Mouse (Mus musculus): ENCODE measurements at regions not wholly inside any gene's neighbourhood (a gene's known extent, or its start where the extent isn't known, plus 50 kb on each side); places are given as distances from the start of the nearest gene placed in this dataset.
A peak's percentile ranks its signal among the peaks of the same experiment; 100 is the strongest.
"Not testable (repeated sequence)": the region's sequence is repeated elsewhere in the genome, so short reads cannot be mapped to it uniquely, and the experiment has no call there.

DNA sequence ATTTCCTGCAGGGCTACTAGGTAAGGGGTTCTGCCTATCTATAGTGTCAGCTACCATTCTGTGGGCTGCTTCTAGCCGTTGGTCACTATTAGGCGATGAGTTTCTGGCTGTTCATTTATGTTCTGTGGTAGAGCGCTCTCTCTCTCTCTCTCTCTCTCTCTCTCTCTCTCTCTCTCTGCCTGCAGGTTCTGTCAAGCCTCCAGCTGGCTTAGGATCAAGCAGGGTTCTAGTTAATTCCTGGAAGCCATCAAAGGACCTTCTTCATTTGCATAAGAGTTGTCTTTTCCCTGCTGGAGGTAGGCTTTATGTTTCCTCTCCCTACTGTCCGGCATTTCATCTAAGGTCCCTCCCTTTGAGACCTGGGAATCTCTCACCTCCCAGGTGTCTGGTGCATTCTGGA lies 98.6 kb upstream of the Ttc29 start:
- 24% methylated on average over 4 of the region's 4 CpGs for WGBS
- Histone ChIP-seq H3K36me3 (no peaks in the 10 kb centered on the region), H3K27me3 (peaks cover 3% of the 10 kb centered on the region; the same call in 1 of the 2 replicates), H3K4me2 (no peak overlapping the region), H3K4me3 (replicated peaks) (no peak overlapping the region), H3K27ac (no peak overlapping the region), H3K4me1 (replicated peaks) (no peaks in the 10 kb centered on the region), H3K9ac (replicated peaks) (no peak overlapping the region), H3K9me3 (no peaks in the 10 kb centered on the region)
- ATAC-seq (ENCODE audit: insufficient number of reproducible peaks, insufficient read depth, low FRiP score, low TSS enrichment, low read depth): no peak

DNA sequence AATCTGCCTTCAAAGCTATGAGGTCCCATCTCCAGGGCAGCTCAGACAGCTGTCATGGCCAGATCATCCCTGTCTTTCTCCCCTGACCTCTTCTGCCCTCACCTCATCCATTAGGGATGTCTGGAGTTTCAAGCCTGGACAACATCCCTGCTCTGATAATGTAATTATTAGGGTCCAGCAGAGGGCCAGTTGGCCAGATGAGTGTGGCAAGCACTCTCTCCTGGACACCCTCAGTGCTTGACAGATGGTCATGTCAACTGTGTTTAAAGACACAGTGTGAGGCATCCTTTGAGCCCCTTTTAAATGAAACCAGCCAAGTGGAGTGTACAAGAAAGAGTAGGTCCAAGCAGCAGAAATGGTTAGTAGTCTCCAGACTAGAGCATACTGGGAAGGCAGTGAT lies 95.9 kb upstream of the Ttc29 start:
- Histone ChIP-seq H3K4me2 (no peak overlapping the region), H3K27ac (no peak overlapping the region), H3K36me3 (no peaks in the 10 kb centered on the region), H3K9ac (replicated peaks) (no peak overlapping the region), H3K27me3 (peaks cover 8% of the 10 kb centered on the region; the same call in 1 of the 2 replicates), H3K4me1 (replicated peaks) (no peaks in the 10 kb centered on the region), H3K9me3 (no peaks in the 10 kb centered on the region), H3K4me3 (replicated peaks) (no peak overlapping the region)
- no peak for ATAC-seq (ENCODE audit: insufficient number of reproducible peaks, insufficient read depth, low FRiP score, low TSS enrichment, low read depth)

DNA sequence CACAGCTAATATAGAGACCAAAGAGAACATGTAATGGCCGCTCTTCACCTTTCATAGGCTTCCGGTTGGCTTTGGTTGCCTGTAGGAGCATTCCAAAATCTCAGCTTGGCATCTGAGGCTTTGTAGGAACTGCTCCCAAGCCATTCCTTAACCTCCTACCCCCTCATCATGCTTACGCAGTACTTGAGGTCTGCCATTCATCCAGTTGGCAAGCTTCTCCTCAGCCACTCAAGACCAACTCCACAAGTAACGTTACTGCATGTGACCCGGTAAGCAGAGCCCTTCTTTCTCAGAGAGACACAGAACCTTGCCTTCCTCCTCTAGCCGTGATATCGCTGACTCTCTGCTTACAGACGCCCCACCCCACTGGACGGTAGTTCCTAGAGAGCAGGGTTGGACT lies 94.6 kb upstream of the Ttc29 start:
- Histone ChIP-seq H3K4me3 (replicated peaks) (no peak overlapping the region), H3K4me1 (replicated peaks) (no peaks in the 10 kb centered on the region), H3K4me2 (no peak overlapping the region), H3K9me3 (no peaks in the 10 kb centered on the region), H3K27me3 (peaks cover 8% of the 10 kb centered on the region; the same call in 1 of the 2 replicates), H3K9ac (replicated peaks) (no peak overlapping the region), H3K36me3 (no peaks in the 10 kb centered on the region), H3K27ac (no peak overlapping the region)
- WGBS: 94% methylated on average over 9 of the region's 9 CpGs
- ATAC-seq (ENCODE audit: insufficient number of reproducible peaks, insufficient read depth, low FRiP score, low TSS enrichment, low read depth): no peak

DNA sequence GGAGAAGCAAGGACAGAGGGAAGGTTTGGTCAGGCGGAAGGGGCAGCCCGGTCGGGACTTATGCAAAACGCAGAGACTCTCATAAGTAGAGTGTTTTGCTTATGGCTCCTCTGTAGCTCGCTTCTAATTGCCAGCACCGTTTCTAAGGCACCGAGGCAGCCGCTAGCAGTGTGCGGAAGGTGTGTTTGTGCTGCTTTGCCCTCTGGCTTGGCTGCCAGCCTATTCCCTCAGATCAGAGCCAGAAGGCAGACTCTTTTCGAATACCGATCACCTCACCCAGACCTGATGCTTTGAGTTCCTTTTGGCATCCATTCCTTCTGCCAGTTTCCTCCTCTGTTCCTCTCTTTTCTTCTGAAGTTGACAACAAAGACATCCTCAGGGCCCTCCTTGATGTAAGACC lies 93.4 kb upstream of the Ttc29 start:
- 62% methylated on average over 11 of the region's 11 CpGs for whole genome bisulfite sequencing
- no peak overlapping the region for H3K4me2 ChIP-seq
- no peaks in the 10 kb centered on the region for H3K9me3 ChIP-seq
- H3K27me3 ChIP-seq: peaks cover 5% of the 10 kb centered on the region; the same call in 1 of the 2 replicates
- ATAC-seq (ENCODE audit: insufficient number of reproducible peaks, insufficient read depth, low FRiP score, low TSS enrichment, low read depth): no peak
- H3K4me1 ChIP-seq (replicated peaks): no peaks in the 10 kb centered on the region
- no peaks in the 10 kb centered on the region for H3K36me3 ChIP-seq
- no peak overlapping the region for H3K9ac ChIP-seq (replicated peaks)
- H3K27ac ChIP-seq: no peak overlapping the region
- H3K4me3 ChIP-seq (replicated peaks): no peak overlapping the region

DNA sequence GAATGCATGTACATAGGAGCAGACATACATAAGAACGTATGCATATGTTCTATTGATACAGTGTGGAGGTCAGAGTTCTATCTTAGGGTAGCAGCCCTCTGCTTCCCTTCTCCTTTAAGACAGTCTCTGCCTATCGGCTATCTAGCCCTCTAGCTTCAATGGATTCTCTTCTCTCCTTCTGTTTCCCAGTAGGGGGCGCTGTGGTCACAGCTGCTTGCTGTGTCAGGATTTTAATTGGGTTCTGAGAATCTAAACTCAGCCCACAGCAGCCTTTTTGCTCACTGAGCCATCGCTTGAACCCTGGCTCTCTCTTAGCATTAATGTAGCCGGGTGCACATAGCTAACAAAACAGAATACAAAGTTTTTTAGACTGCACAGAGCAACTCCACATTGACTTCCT lies 88.8 kb upstream of the Ttc29 start:
- 54% methylated on average over 5 of the region's 5 CpGs for WGBS
- Histone ChIP-seq H3K9ac (replicated peaks) (no peak overlapping the region), H3K27ac (no peak overlapping the region), H3K36me3 (no peaks in the 10 kb centered on the region), H3K9me3 (no peaks in the 10 kb centered on the region), H3K27me3 (peaks cover 5% of the 10 kb centered on the region; the same call in 1 of the 2 replicates), H3K4me3 (replicated peaks) (no peak overlapping the region), H3K4me2 (no peak overlapping the region), H3K4me1 (replicated peaks) (no peaks in the 10 kb centered on the region)
- no peak for ATAC-seq (ENCODE audit: insufficient number of reproducible peaks, insufficient read depth, low FRiP score, low TSS enrichment, low read depth)

DNA sequence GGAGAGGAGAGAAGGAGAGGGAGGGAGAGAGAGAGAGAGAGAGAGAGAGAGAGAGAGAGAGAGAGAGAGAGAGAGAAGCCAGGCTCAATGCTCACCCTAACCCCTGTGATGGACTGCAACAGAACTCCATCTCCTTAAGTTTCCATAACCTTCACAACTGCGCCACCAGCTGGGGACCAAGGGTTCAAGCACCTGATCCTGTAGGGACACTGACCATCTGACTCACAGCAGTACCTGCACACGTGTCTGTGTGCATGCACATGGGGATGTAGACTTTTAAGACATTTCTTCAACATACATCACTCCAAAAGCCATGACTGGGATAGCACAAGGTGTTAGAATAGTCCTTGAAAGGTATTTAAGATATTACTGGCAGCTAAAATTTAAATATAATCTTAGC lies 85.2 kb upstream of the Ttc29 start:
- no peak overlapping the region for H3K4me2 ChIP-seq
- ATAC-seq (ENCODE audit: insufficient number of reproducible peaks, insufficient read depth, low FRiP score, low TSS enrichment, low read depth): no peak
- WGBS: 11% methylated on average over 2 of the region's 2 CpGs
- H3K4me1 ChIP-seq (replicated peaks): no peaks in the 10 kb centered on the region
- H3K27me3 ChIP-seq: no peaks in the 10 kb centered on the region
- H3K4me3 ChIP-seq (replicated peaks): no peak overlapping the region
- no peaks in the 10 kb centered on the region for H3K36me3 ChIP-seq
- H3K9me3 ChIP-seq: no peaks in the 10 kb centered on the region
- no peak overlapping the region for H3K27ac ChIP-seq
- no peak overlapping the region for H3K9ac ChIP-seq (replicated peaks)

DNA sequence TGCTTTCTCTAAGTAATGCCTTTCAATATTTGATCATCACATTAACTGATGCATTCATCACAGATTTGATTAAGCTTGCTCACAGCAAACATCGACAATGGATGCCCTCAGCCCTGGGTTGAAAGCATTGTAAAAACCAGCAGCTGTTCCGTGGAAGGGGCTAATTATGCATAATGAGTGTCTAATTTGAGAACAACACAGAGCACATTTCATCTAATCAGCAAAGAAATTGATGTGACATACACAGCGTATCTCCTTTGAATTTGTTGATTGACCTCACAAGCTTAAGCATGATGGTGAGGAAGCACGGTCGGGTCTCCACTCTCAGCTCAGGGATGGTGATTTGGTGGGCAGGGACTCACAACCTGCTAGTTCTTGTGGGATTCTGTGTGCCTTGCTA lies 84.0 kb upstream of the Ttc29 start:
- H3K27ac ChIP-seq: no peak overlapping the region
- 70% methylated on average over 5 of the region's 5 CpGs for WGBS
- no peaks in the 10 kb centered on the region for H3K9me3 ChIP-seq
- H3K4me3 ChIP-seq (replicated peaks): no peak overlapping the region
- H3K27me3 ChIP-seq: no peaks in the 10 kb centered on the region
- no peak for ATAC-seq (ENCODE audit: insufficient number of reproducible peaks, insufficient read depth, low FRiP score, low TSS enrichment, low read depth)
- no peaks in the 10 kb centered on the region for H3K36me3 ChIP-seq
- H3K9ac ChIP-seq (replicated peaks): no peak overlapping the region
- no peaks in the 10 kb centered on the region for H3K4me1 ChIP-seq (replicated peaks)
- H3K4me2 ChIP-seq: no peak overlapping the region

DNA sequence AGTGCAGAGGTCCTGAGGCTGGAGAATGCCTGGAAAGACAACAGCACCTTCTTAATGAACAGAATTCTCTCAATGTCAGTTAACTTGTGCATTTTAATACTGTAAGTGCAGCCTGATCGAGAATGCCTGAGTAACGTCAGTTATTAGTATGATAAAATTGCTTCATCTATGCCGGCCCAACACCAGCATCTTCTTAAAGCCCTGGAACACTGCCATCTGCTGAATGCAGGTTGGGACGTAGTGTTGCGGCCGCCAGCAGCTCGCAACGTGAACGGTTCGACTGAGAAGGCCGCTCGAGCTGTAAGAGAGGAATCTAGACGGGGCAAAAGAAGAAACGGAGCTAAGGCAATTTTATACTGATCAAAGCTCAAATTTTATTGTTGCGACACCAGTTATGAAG lies 73.6 kb upstream of the Ttc29 start:
- not testable (repeated sequence) for ATAC-seq (ENCODE audit: insufficient number of reproducible peaks, insufficient read depth, low FRiP score, low TSS enrichment, low read depth)
- WGBS: 55% methylated on average over 12 of the region's 15 CpGs

DNA sequence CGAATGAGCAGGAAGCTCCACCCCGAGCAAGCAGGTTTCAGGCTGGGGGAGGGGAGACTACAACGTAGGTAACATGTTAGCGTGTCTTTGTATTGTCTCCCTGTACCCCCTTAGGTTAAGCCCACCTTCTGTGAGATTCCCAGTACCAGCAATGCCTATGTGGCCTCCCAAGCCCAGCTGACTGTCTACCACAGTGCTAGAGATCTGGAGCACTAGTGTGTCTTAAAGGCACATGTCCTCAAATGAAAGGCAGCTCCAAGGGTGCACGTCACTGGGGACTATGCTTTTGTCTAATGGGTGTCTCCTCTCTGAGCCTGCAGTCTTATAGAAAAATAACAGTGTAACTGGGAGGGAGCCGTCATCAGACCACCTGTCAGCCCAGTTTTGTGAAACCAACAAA lies 65.9 kb upstream of the Ttc29 start:
- no peak overlapping the region for H3K4me2 ChIP-seq
- no peaks in the 10 kb centered on the region for H3K36me3 ChIP-seq
- no peak overlapping the region for H3K27ac ChIP-seq
- H3K4me1 ChIP-seq (replicated peaks): no peaks in the 10 kb centered on the region
- ATAC-seq (ENCODE audit: insufficient number of reproducible peaks, insufficient read depth, low FRiP score, low TSS enrichment, low read depth): no peak
- H3K9ac ChIP-seq (replicated peaks): no peak overlapping the region
- H3K27me3 ChIP-seq: no peaks in the 10 kb centered on the region
- no peaks in the 10 kb centered on the region for H3K9me3 ChIP-seq
- H3K4me3 ChIP-seq (replicated peaks): no peak overlapping the region
- 86% methylated on average over 6 of the region's 6 CpGs for WGBS

More for the DNA sequence above, 73.6 kb upstream of the Ttc29 start:
- not testable (repeated sequence) for H3K4me3 ChIP-seq (replicated peaks); H3K27ac ChIP-seq; H3K9ac ChIP-seq (replicated peaks); H3K27me3 ChIP-seq; H3K36me3 ChIP-seq; H3K9me3 ChIP-seq; H3K4me2 ChIP-seq; H3K4me1 ChIP-seq (replicated peaks)

DNA sequence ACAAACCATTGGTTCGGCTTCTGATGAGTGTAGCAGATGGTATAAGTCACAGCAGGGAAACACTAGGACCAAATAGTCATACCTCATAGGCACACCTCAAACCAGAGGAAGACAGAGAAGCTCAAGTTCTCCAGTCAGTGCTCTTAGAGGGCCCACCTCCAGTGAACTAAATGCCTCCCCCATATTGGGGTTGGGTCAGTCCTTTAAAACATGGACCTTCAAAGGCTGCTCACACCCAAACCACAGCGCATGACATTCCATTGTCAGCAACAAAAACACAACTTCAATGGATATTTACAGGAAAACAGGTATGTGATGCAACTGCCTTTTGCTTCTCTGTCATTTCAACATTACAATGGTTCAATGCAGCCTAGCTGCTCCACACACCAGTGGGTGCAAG lies 65.1 kb upstream of the Ttc29 start:
- Histone ChIP-seq H3K4me3 (replicated peaks) (no peak overlapping the region), H3K9ac (replicated peaks) (no peak overlapping the region), H3K27me3 (no peaks in the 10 kb centered on the region), H3K27ac (no peak overlapping the region), H3K4me2 (no peak overlapping the region), H3K4me1 (replicated peaks) (no peaks in the 10 kb centered on the region), H3K9me3 (no peaks in the 10 kb centered on the region), H3K36me3 (no peaks in the 10 kb centered on the region)
- no peak for ATAC-seq (ENCODE audit: insufficient number of reproducible peaks, insufficient read depth, low FRiP score, low TSS enrichment, low read depth)
- 76% methylated on average over 2 of the region's 2 CpGs for WGBS

DNA sequence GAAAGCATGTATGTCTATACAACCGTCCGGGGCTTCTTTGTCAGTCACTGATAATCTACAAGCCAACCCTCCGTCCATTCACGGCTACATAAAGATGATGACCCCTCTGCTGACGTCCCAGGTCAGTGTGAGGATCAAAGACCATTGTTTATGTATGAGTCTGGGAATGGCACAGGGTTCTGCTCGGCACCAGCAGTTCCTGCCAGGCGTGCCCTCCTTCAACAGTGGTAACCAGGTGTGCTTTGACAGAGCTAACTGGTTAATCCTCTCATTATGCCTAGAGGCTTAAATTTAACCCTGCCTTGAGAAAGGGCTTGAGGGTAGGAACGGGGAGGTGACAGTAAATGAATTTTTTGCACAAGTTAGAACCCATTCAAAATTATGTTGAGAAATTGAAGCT lies 58.2 kb upstream of the Ttc29 start:
- ATAC-seq (ENCODE audit: insufficient number of reproducible peaks, insufficient read depth, low FRiP score, low TSS enrichment, low read depth): no peak
- 38% methylated on average over 8 of the region's 8 CpGs for WGBS
- H3K27me3 ChIP-seq: no peaks in the 10 kb centered on the region
- peaks cover 13% of the 10 kb centered on the region for H3K4me1 ChIP-seq (replicated peaks)
- H3K9me3 ChIP-seq: no peaks in the 10 kb centered on the region
- H3K4me3 ChIP-seq (replicated peaks): no peak overlapping the region
- H3K9ac ChIP-seq (replicated peaks): no peak overlapping the region
- no peaks in the 10 kb centered on the region for H3K36me3 ChIP-seq
- no peak overlapping the region for H3K4me2 ChIP-seq
- no peak overlapping the region for H3K27ac ChIP-seq

DNA sequence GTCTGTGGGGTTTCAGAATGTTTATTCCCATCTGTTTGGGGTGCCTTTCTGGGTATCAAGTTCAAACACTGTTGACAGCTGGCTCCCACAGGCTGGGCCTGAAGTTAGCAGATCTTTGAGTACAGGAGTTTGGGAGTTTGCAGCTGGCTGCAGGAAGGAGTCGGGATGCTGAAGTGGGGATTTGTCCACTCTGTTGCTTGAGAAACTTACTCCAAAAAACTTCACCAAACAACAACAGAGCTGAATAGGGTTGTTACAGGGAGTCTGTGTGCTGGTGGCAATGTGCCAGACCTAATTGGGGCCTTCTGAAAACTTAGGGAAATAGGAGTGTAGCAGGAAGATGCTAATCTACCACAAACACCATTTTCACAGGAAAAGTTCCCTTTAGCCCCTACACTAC lies 51.1 kb upstream of the Ttc29 start:
- H3K36me3 ChIP-seq: no peaks in the 10 kb centered on the region
- 36% methylated on average over 1 of the region's 1 CpGs for WGBS
- peaks cover 21% of the 10 kb centered on the region for H3K4me1 ChIP-seq (replicated peaks)
- H3K4me2 ChIP-seq: no peak overlapping the region
- no peaks in the 10 kb centered on the region for H3K27me3 ChIP-seq
- no peak overlapping the region for H3K4me3 ChIP-seq (replicated peaks)
- no peak overlapping the region for H3K9ac ChIP-seq (replicated peaks)
- H3K9me3 ChIP-seq: no peaks in the 10 kb centered on the region
- ATAC-seq (ENCODE audit: insufficient number of reproducible peaks, insufficient read depth, low FRiP score, low TSS enrichment, low read depth): no peak
- H3K27ac ChIP-seq: peak overlapping the region; percentile 19; the same call in 1 of the 2 replicates
